Mouse (Mus musculus): ENCODE data around the gene Rfk.

The Rfk gene

DNA sequence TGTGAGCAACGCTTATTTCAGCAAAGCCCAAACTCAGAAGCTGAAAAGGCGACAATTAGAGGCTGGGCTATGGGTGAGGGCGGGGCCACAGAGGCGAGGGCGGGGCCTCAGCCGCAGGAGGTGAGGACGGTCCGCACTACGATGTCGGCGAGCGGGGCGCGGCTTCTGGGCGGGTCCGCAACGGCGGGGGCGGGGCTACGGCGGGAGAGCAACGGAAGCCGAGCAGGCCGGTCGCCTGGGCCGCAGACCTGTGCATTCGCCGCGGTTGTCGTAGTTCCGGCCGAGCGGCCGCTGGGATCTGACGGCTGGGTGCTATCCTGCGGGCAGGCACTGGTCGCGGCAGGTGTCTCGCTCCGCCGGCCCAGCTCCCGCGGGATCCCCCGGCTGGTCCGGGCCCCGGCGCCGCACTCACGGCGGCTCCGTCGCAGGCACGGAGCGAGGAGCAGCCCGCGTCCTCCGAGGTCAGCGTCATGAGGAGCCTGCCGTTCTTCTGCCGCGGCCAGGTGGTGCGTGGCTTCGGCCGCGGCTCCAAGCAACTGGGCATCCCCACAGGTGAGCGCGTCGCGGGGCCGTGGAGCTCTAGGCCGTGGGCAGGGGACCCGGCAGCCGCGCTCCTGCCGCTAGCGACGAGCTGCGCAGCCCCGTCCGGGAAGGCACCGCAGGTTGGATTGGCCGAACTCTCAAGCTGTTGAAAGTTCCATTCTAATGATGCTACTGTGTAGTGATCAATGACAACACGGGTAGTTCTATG lies at the start of gene Rfk:
Gene Rfk, plus strand, starts transcription at position 203 of the 751 bp plus-strand sequence.
- peak; percentile 81 for DNase-seq (ENCODE audit: low read depth, low spot score)

DNA sequence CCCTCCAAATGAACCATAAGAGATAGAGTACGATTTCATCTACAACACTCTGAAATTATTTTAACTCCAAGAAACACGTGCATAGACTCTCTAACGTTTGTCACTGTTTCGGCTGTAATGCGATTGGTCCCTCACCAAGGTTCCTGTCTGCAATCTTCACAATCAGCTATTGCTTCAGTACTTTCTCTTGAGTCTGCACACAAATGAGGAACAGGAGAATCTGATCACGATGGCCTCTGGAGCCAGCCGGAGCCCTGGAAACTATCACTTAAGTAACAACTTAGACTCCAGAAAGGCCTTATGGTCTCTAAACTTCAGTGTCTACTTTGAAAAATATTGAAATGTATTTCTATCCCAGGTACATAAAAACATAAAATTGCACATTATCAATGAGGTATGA lies 49.0 kb upstream of the Rfk start:
- DNase-seq (ENCODE audit: low read depth, low spot score): no peak

DNA sequence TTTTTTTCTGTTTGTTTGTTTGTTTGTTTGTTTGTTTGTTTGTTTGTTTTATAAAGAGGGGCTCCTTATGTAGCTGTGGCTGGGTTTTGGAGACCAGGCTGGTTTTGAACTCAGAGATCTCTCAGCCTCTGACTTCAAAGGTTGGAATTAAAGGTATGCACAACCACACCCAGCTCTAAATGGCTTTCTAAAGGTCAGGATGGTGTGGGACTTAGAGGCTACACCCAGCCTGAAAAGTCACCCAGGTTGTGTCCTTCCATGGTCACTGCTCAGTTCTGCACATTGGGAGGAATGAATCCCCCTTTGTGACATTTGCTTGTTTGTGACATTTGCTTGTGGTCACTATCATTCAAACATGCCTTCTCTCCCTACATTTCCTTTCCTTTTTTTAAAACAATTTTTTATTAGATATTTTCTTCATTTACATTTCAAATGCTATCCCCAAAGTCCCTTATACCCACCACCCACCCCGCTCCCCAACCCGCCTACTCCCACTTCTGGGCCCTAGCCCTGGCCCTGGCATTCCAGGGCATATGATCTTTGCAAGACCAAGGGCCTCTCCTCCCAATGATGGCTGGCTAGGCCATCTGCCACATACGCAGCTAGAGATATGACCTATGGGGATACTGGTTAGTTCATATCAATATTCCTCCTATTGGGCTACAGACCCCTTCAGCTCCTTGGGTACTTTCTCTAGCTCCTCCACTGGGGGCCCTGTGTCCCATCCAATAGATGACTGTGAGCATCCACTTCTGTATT lies 46.9 kb upstream of the Rfk start:
- DNase-seq (ENCODE audit: low read depth, low spot score): no peak

DNA sequence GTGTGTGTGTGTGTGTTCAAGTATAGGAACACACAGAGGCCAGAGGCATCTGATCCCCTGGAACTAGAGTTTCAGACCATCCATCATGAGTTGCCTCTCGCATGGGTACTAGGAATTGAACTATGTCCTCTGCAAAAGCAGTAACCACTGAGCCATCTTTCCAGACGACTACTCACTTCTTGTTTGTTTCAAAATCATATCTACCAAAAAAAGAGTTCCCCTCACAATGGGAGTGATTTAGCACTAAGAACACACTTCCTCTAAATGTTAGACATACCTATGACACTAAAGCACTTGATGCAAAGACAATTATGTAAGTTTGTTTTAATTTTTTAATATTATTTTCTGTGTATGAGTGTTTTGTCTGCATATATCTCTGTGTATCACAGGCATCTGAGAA lies 46.0 kb upstream of the Rfk start:
- no peak for DNase-seq (ENCODE audit: low read depth, low spot score)

DNA sequence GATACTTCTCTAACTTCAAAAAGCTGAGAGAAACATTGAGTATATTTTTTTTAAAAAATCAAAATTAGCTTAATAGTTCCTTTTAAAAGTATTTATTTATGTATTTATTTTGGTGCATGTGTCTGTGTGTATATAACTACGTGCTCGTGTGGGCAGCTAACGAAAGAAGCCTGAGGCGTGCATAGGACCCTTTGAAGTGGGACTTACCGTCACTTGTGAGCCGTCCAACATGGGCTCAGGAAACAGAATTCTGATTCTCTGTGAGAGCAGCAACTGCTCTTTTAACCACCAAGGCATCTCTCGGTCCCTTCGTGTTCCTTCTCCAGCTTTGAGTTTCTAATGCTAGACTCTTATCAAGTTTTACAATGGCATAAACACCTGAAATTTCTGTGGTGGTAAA lies 40.1 kb upstream of the Rfk start:
- DNase-seq (ENCODE audit: low read depth, low spot score): no peak

DNA sequence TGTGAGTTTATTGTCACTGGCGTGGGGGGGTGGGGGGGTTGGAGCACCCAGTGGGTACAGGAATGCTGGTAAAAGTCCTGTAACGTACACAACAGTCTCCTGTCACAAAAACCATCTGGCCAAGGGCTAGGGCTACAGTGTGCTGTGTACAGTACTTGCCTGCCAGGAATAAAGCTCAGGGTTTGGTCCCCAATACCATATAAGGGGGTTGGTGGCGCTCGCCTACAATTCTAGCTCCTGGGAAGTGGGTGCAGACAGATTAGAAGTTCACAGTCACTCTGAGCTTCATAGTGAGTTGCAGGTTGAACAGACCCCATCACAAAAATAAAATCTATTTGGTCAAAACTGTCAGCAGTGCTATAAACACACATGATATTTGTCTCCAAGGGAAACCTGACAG lies 39.5 kb upstream of the Rfk start:
- DNase-seq (ENCODE audit: low read depth, low spot score): no peak

DNA sequence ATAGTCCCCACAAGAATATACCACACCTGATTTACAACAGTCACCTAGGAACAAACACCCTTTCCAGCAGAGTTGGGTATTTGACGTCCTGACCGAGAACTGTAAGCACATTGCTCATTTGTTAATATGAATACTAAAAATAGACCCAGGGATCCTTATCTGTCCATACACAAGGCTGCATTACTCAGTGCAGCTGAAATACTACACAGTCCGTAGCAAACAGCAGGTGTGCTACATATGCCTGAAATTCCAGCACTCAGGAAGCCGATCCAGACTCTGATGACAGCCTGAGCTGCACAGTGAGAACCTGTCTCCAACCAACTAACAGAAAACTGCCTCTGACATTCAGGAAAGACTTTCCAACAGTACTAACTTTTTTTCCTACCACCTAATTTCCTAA lies 39.0 kb upstream of the Rfk start:
- no peak for DNase-seq (ENCODE audit: low read depth, low spot score)

DNA sequence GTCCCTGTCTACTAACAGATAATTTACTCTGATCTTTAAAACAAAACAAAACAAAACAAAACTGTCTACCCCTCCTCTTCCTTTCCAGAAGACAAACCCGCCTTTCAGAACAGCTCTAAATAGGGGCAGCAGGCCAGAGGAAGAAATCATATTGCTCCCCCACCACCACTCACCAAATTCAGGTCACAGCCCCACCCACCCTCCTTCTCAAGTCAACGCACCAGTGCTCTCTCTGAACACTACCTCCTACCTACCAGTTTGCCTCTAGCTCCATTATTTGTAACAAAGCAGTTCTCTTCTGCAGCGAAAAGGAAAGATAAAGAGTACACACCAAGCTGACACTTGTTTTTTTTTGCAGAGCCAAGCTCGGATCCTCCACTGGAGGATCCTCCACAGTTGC lies 38.5 kb upstream of the Rfk start:
- DNase-seq (ENCODE audit: low read depth, low spot score): no peak

DNA sequence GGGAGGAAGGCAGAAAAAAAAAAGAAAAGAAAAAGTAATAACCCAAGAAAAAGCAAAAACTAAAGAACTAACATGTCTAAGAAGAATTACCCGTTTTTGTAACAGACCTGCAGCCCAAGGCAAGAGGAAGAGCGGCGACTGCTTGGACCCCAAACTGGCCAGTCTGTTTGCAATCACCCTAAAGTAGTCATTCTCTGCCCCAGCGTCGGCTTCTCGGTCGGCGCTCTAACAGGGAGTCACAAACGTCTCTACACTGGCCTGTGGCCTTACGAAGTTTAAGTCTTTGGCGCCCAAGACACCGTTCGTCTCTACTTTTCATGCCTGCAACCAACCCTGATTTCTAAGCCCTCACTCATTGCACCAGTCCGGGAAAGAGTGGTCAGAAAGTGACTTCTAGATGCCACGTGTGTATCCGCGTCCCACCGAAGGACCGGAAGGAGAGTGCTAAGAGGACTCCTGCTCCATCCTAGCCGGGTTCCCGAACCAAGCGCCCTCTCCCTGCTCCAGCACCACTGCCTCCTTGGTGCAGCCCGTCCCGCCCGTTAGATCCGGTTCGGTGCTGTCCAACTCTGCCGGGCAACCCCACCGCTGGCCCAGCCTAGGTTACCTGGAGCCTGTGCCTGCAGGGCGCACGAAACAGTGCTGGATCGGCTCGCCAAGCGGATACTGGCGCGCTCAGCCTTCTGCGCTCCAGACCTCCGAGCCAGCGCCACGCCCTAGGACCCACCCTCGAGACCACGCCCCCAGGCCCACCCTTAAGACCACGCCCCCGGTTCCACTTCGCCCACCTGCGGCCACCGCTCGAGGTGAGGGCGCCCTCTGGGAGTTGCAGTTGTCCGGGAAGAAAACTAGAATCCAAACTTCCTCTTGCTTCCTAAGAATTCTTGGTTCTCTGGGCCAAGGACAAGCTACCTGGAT lies 37.6 kb upstream of the Rfk start:
- DNase-seq (ENCODE audit: low read depth, low spot score): no peak

DNA sequence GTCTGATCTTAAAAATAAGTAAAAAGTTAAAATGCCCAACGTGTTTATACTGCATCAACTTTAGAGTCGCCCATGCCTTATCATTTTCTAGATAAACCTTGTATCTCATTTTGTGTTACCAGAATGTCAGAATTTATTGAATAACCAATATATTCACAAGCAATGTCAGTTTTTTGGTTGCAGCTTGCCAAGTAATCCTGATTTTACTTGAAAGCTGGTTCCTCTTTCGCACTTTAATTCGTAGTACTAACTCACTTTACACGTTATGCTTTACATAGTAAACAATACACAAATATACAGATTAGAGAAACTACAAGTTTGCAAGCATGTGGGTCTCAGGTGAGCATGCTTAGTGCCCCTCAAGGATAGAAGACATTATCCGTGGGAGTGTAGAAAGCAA lies 36.9 kb upstream of the Rfk start:
- DNase-seq (ENCODE audit: low read depth, low spot score): no peak

DNA sequence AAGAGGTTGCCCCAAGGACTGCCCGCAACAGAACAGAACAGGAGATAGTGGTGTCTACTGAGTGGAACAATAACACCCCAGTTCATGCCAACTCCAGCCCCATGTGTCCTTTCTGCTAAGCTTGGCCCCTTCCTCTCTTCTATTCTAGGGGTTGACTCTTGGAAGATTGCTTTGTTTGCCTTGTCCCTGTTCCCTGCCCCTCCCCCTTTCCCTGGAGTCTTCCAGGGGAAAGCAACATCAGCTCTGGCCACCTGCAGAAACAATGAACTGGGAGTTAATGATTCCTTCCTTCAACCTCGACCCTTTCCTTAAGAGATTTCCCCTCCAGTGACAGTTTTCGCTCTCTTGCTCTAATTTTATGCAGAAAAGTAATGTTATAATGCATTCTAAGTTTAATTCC lies 36.5 kb upstream of the Rfk start:
- no peak for DNase-seq (ENCODE audit: low read depth, low spot score)

DNA sequence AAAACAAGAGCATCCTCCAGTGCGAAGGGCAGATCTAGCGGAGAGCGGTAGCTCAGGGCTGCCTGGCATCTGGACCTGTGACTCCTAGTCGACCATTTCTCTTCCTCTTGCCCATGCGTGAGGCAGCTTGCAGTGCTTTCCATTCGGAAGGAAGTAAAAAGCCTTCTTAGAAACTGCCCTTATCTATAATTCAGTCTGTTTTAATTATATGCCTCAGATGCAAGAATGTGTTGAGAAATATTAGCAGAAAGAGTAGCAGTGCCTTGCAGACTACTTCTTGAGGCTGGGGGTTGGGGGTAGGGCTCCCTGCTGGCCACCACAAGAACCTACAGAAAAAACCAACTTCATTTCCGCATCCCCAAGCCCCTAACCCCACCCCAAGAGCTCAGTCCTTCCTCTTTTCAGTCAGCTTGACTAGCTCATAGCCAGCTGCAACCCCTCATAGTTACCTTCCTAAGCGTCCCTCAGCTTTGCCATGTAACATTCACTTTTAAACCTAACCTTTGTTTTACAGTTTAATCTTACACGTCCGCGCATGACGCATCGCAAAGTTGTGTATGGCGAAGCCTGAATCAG lies 34.4 kb upstream of the Rfk start:
- no peak for DNase-seq (ENCODE audit: low read depth, low spot score)

DNA sequence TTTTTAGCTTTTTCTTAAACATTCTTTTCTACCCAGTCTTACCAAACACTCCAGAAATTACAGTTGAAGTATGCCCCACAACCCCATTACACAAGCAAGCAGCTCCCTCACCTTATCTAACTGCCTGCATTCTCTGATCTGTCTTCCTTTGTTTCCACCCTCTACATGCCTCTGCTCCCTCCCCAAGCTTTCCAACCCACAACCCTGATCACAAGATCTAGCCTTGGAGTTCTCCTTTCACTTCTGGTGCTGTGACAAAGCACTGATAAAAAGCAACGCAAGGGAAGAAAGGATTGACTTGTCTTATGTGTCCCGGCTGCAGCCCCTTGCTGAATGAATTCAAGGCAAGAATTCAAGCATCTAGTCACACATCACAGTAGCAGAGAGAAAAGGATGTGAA lies 32.7 kb upstream of the Rfk start:
- no peak for DNase-seq (ENCODE audit: low read depth, low spot score)

DNA sequence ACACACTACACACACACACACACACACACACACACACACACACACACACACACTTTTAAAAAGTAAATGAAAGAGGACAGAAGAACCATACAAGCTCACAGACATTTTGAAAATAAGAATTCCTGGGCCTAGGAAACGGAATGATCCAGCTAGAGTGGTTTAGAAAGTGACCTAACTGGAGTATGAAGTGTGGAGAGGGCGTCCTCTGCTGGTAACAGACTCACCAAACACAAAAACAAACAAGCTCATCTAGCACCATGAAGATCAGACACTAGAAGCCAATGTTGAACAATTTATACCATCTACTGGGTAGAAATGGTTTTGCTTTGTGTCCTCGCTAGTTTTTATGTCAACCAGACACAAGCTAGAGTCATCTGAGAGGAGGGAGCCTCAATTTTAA lies 29.1 kb upstream of the Rfk start:
- DNase-seq (ENCODE audit: low read depth, low spot score): peak; percentile 15

DNA sequence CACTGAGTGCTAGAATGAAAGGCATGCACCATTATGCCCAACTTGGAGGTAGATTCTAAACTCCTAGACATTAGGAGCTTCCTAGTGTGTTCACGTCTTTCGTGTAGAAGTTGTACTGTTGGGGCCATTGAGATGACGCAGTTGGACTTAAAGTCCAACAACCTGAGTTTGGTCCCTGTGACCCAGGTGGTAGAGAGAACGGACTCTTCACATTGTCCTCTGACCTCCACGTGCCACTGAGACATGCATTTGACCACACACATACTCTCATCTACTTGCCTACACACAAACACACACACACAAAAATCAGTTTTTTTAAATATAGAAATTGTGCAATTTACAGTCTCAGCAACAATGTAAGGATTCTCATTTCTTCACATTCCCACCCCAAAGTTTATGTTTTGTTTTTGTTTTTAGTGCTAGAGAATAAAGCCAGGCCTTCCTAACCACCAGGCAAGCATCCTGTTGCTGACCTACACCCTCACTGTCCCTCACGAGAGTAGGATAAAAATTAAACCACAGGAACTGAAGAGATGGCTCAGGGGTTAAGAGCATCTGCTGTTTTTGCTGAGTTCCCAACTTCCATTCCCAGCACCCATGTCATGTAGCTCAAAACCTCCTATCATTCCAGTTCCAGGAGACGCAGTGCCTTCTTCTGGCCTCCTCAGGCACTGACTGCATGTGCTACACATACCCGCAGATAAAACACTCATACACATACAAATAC lies 27.3 kb upstream of the Rfk start:
- DNase-seq (ENCODE audit: low read depth, low spot score): no peak

DNA sequence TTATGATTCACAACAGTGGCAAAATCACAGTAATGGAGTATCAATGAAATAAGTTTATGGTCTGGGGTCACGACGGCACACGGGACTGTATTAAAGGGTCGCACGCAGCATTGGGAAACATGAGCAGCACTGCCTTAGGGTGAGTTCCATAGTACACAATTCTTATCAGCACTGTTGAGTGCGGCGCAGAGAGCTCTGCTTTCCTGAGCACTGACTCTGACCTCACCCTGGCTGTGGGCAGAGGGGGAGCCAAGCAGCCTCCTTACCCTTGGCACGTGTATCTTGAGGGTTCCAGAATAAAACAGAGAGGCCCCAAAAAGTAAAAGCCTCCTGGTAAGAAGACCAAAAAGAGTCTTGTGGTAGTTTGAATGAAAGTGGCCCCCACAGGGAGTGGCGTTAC lies 25.3 kb upstream of the Rfk start:
- no peak for DNase-seq (ENCODE audit: low read depth, low spot score)

DNA sequence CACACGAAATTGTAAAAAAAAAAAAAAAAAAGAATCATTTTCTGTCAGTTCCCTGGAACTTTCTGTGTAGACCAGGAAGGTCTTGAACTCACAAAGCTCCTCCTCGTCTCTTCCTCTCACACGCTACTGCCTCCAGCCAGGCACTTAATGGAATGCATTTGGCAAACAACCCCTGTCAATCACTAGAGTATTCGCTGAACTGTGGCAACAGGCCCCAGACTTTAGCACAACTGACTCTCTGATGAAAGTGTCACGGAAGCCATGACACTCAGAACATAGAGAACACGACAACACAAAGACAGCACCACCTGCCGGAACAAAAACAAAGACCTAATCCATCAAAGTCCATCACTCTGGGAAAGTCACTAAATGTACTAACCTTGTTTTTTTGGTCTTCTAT lies 24.3 kb upstream of the Rfk start:
- no peak for DNase-seq (ENCODE audit: low read depth, low spot score)

DNA sequence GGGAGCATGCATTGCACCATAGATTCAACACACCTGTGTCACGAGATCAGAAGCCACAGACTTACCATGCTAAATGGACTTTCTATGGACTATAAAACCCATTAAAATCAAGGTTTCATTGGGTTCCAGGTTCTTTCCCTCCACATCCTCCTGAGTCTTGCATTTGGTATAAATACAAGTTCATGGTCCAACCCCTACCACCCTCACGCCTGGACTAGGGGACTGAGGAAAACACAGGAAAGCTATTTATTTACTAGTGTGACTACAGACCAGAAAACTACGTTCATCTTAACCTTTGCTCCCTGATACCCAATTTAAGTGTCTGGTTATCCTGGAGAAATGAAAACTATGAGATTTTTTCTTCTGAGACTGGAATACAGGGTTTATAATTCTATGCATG lies 21.1 kb upstream of the Rfk start, which contains the start of gene Gcnt1:
Gene Gcnt1, minus strand, starts transcription at position 144 of the 400 bp plus-strand sequence.
- no peak for DNase-seq (ENCODE audit: low read depth, low spot score)

DNA sequence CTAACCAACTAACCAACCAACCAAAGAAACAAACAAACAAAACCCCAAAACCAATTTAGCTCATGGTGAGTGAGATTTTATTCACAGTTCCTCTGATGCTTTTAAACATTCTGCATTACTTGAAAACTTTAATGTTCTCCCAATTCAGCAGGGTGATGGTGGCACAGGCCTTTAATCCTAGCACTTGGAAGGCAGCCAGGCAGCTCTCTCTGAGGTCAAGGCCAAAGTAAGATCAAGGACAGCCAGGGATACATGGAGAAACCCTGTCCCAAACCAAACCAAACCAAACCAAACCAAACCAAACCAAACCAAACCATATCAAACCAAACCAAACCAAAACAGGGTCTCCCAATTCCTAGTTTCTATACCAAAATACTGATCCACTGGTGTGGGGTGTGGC lies 15.0 kb upstream of the Rfk start:
- DNase-seq (ENCODE audit: low read depth, low spot score): no peak

DNA sequence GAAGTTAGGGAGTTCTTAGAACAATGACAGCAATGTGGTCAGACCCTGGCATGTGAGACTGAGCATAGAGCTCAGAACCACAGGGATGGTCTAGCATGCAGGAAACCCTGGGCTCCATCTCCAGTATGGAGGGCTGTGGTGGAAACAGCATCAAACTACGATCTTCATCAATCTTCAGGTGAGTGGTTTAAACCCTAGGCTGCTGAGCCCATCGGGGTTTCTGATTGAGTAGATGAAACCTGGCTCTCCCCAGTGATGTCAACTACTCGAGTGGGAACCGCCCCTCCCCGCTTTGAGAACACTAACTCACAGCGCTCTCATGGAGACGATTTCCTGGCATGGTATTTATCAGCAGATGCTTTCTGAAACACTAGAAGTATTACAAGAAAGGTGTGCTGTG lies 13.3 kb upstream of the Rfk start:
- DNase-seq (ENCODE audit: low read depth, low spot score): no peak

DNA sequence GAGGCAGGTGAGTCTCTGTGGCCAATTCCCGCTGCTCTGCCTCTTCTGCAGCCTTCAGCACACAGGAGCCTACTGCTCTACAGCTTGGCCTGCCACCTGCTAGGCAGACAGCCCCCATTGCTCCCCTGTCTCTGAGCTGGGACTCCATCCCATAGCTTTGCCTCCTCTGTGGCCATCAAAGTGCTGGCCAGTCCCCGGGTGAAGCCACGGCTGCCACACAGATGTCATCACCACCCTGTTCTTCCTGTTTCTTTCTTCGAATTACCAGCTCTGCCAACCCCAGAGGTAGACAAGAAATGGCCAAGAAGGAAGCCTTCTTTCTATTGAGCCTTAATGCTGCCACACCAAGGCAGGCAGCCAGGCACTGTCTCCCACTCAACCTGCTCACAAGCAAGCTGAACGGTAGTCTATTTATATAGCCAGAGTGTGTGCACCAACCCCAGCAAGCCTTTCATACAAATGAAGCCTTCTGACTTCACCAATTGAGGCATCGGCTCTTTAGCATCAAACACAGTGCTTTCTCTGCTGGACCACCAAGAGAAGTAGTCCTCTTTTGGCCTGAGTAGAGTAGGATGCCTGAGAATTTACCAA lies 10.9 kb upstream of the Rfk start:
- no peak for DNase-seq (ENCODE audit: low read depth, low spot score)
